Mouse (Mus musculus): ENCODE data around the gene Kcng1. TPM values are rescaled to one million over a fixed set of nuclear protein-coding genes. Genes with fewer than 3 reads are reported as not detected.

Kcng1 gene
- polyA plus RNA-seq, 1 experiment = not detected

- Histone ChIP-seq H3K4me3 (no peak overlapping the region), H3ac (ENCODE audit: control insufficient read depth, insufficient read length) (no peak overlapping the region), H3K27me3 (ENCODE audit: control insufficient read depth, insufficient read depth, insufficient read length) (peaks cover 59% of the 10 kb centered on the region), H3K79me2 (ENCODE audit: control insufficient read depth, insufficient read depth) (no peaks in the 10 kb centered on the region), H3K4me2 (ENCODE audit: low read depth) (no peak overlapping the region), H3K36me3 (ENCODE audit: control insufficient read depth, insufficient read depth) (no peaks in the 10 kb centered on the region)
- no peak for TF ChIP-seq E2F4 (IDR thresholded peaks at IDR 0.05; ENCODE audit: insufficient read depth)
Measured at GRCm38 (mm10) chr2:168257188-168257587, 24.3 kb downstream of the Kcng1 start.

GRCm38 (mm10) chr2:168256506-168256905 lies 25.0 kb downstream of the Kcng1 start:
- no peak overlapping the region for H3K4me2 ChIP-seq (ENCODE audit: low read depth)
- H3K4me3 ChIP-seq = no peak overlapping the region
- H3K27me3 ChIP-seq (ENCODE audit: control insufficient read depth, insufficient read depth, insufficient read length) = peaks cover 52% of the 10 kb centered on the region
- no peaks in the 10 kb centered on the region for H3K79me2 ChIP-seq (ENCODE audit: control insufficient read depth, insufficient read depth)
- no peak for TF ChIP-seq MYOD1 (IDR thresholded peaks at IDR 0.05; ENCODE audit: control insufficient read depth in 1 of 3, insufficient read length in 2 of 3, low read depth in 2 of 3)
- TF ChIP-seq CEBPB (IDR thresholded peaks at IDR 0.05; ENCODE audit: insufficient read depth, poor library complexity, severe bottlenecking) = no peak
- TF ChIP-seq SRF (IDR thresholded peaks at IDR 0.05; ENCODE audit: control insufficient read depth, insufficient read length, low read depth) = no peak
- TF ChIP-seq TCF3 (IDR thresholded peaks at IDR 0.05; ENCODE audit: insufficient read length, low read depth) = no peak
- TF ChIP-seq TCF12 (IDR thresholded peaks at IDR 0.05; ENCODE audit: insufficient read depth, poor library complexity, severe bottlenecking) = no peak
- no peak for TF ChIP-seq REST (IDR thresholded peaks at IDR 0.05; ENCODE audit: insufficient read depth, insufficient read length)
- TF ChIP-seq MAX (IDR thresholded peaks at IDR 0.05; ENCODE audit: low read depth) = no peak
- no peak for TF ChIP-seq USF1 (IDR thresholded peaks at IDR 0.05; ENCODE audit: low read depth)
- no peak for TF ChIP-seq POLR2AphosphoS2 (IDR thresholded peaks at IDR 0.05; ENCODE audit: insufficient read length, low read depth)
- no peak for TF ChIP-seq E2F4 (IDR thresholded peaks at IDR 0.05; ENCODE audit: insufficient read depth)
- no peak for TF ChIP-seq POLR2A (IDR thresholded peaks at IDR 0.05; ENCODE audit: insufficient read length, low read depth)
- TF ChIP-seq MYOG (IDR thresholded peaks at IDR 0.05; ENCODE audit: control insufficient read depth in 1 of 3, insufficient read depth in 1 of 3, insufficient read length in 2 of 3, low read depth in 2 of 3) = no peak
- no peaks in the 10 kb centered on the region for H3K36me3 ChIP-seq (ENCODE audit: control insufficient read depth, insufficient read depth)
- H3ac ChIP-seq (ENCODE audit: control insufficient read depth, insufficient read length) = no peak overlapping the region

- no peaks in the 10 kb centered on the region for H3K36me3 ChIP-seq (ENCODE audit: control insufficient read depth, insufficient read depth)
- no peak for TF ChIP-seq USF1 (IDR thresholded peaks at IDR 0.05; ENCODE audit: low read depth)
- TF ChIP-seq CEBPB (IDR thresholded peaks at IDR 0.05; ENCODE audit: insufficient read depth, poor library complexity, severe bottlenecking) = no peak
- no peak for TF ChIP-seq SRF (IDR thresholded peaks at IDR 0.05; ENCODE audit: control insufficient read depth, insufficient read length, low read depth)
- TF ChIP-seq TCF12 (IDR thresholded peaks at IDR 0.05; ENCODE audit: insufficient read depth, poor library complexity, severe bottlenecking) = no peak
- TF ChIP-seq TCF3 (IDR thresholded peaks at IDR 0.05; ENCODE audit: insufficient read length, low read depth) = no peak
- no peak for TF ChIP-seq MAX (IDR thresholded peaks at IDR 0.05; ENCODE audit: low read depth)
- no peak for TF ChIP-seq MYOD1 (IDR thresholded peaks at IDR 0.05; ENCODE audit: control insufficient read depth in 1 of 3, insufficient read length in 2 of 3, low read depth in 2 of 3)
- H3K79me2 ChIP-seq (ENCODE audit: control insufficient read depth, insufficient read depth) = no peaks in the 10 kb centered on the region
- H3ac ChIP-seq (ENCODE audit: control insufficient read depth, insufficient read length) = no peak overlapping the region
- peaks cover 27% of the 10 kb centered on the region for H3K27me3 ChIP-seq (ENCODE audit: control insufficient read depth, insufficient read depth, insufficient read length)
- H3K4me3 ChIP-seq = no peak overlapping the region
- H3K4me2 ChIP-seq (ENCODE audit: low read depth) = no peak overlapping the region
Measured at GRCm38 (mm10) chr2:168253822-168254221, 27.7 kb downstream of the Kcng1 start.

GRCm38 (mm10) chr2:168252639-168253292 lies 28.8 kb downstream of the Kcng1 start:
- H3ac ChIP-seq (ENCODE audit: control insufficient read depth, insufficient read length) = no peak overlapping the region
- H3K4me3 ChIP-seq = no peak overlapping the region
- H3K27me3 ChIP-seq (ENCODE audit: control insufficient read depth, insufficient read depth, insufficient read length) = peaks cover 25% of the 10 kb centered on the region
- H3K36me3 ChIP-seq (ENCODE audit: control insufficient read depth, insufficient read depth) = no peaks in the 10 kb centered on the region
- no peaks in the 10 kb centered on the region for H3K79me2 ChIP-seq (ENCODE audit: control insufficient read depth, insufficient read depth)
- no peak overlapping the region for H3K4me2 ChIP-seq (ENCODE audit: low read depth)
- TF ChIP-seq USF1 (IDR thresholded peaks at IDR 0.05; ENCODE audit: low read depth) (no peak), POLR2AphosphoS2 (IDR thresholded peaks at IDR 0.05; ENCODE audit: insufficient read length, low read depth) (no peak), TCF3 (IDR thresholded peaks at IDR 0.05; ENCODE audit: insufficient read length, low read depth) (no peak), MYOG (IDR thresholded peaks at IDR 0.05; ENCODE audit: control insufficient read depth in 1 of 3, insufficient read depth in 1 of 3, insufficient read length in 2 of 3, low read depth in 2 of 3) (no peak), POLR2A (IDR thresholded peaks at IDR 0.05; ENCODE audit: insufficient read length, low read depth) (no peak), REST (IDR thresholded peaks at IDR 0.05; ENCODE audit: insufficient read depth, insufficient read length) (no peak), MAX (IDR thresholded peaks at IDR 0.05; ENCODE audit: low read depth) (no peak), TCF12 (IDR thresholded peaks at IDR 0.05; ENCODE audit: insufficient read depth, poor library complexity, severe bottlenecking) (no peak), E2F4 (IDR thresholded peaks at IDR 0.05; ENCODE audit: insufficient read depth) (no peak)

- Histone ChIP-seq H3K27me3 (ENCODE audit: control insufficient read depth, insufficient read depth, insufficient read length) (peaks cover 37% of the 10 kb centered on the region), H3K79me2 (ENCODE audit: control insufficient read depth, insufficient read depth) (no peaks in the 10 kb centered on the region), H3K4me2 (ENCODE audit: low read depth) (no peak overlapping the region), H3ac (ENCODE audit: control insufficient read depth, insufficient read length) (no peak overlapping the region), H3K36me3 (ENCODE audit: control insufficient read depth, insufficient read depth) (no peaks in the 10 kb centered on the region), H3K4me3 (no peak overlapping the region)
- TF ChIP-seq TCF3 (IDR thresholded peaks at IDR 0.05; ENCODE audit: insufficient read length, low read depth) = no peak
- no peak for TF ChIP-seq POLR2AphosphoS2 (IDR thresholded peaks at IDR 0.05; ENCODE audit: insufficient read length, low read depth)
- TF ChIP-seq MYOD1 (IDR thresholded peaks at IDR 0.05; ENCODE audit: control insufficient read depth in 1 of 3, insufficient read length in 2 of 3, low read depth in 2 of 3) = no peak
Measured at GRCm38 (mm10) chr2:168250270-168250669, 31.3 kb downstream of the Kcng1 start.
